Mouse (Mus musculus) midbrain, embryonic 16.5 days (tissue): ENCODE data around the gene Cdk5rap2. TPM values are rescaled to one million over a fixed set of nuclear protein-coding genes. Genes with fewer than 3 reads are reported as not detected.

Experiments
- ATAC-seq: fragments of 200-750 bp; cut with Nextera tagmentation; 2 replicates; pipeline ENCODE4 v1.8.0; 2017; ENCODE audit warnings: moderate TSS enrichment
- H3K27ac ChIP-seq: fragments of 300-500 bp; sonication (generic); 2 replicates; pipeline ENCODE4 v1.5.1; 2014; ENCODE audit warnings: mild to moderate bottlenecking, low read length, mixed read lengths
- H3K27me3 ChIP-seq: fragments of 300-500 bp; sonication (generic); 2 replicates; pipeline ENCODE4 v1.6.1; 2014; ENCODE audit warnings: low read depth, low read length, mixed read lengths; ENCODE audit not compliant: control insufficient read depth, insufficient read depth
- H3K36me3 ChIP-seq: fragments of 300-500 bp; sonication (generic); 2 replicates; pipeline ENCODE4 v1.6.1; 2014; ENCODE audit warnings: mild to moderate bottlenecking, low read length, moderate library complexity, mixed read lengths; ENCODE audit not compliant: control insufficient read depth, insufficient read depth
- H3K4me1 ChIP-seq: fragments of 300-500 bp; sonication (generic); 2 replicates; pipeline ENCODE4 v1.6.1; 2014; ENCODE audit warnings: mild to moderate bottlenecking, low read length, mixed read lengths; ENCODE audit not compliant: control insufficient read depth, insufficient read depth
- H3K4me2 ChIP-seq: fragments of 300-500 bp; sonication (generic); 2 replicates; pipeline ENCODE4 v1.6.1; 2014; ENCODE audit warnings: mild to moderate bottlenecking, low read length, mixed read lengths
- H3K4me3 ChIP-seq: fragments of 300-500 bp; sonication (generic); 2 replicates; pipeline ENCODE4 v1.5.1; 2014; ENCODE audit warnings: low read depth, mild to moderate bottlenecking, low read length, moderate library complexity, mixed read lengths
- H3K9ac ChIP-seq: fragments of 300-500 bp; sonication (generic); 2 replicates; pipeline ENCODE4 v1.6.1; 2014; ENCODE audit warnings: low read depth, low read length, mixed read lengths
- H3K9me3 ChIP-seq: fragments of 300-500 bp; sonication (generic); replicated peaks from 2 replicates; pipeline ENCODE4 v1.6.1; 2014; ENCODE audit warnings: mild to moderate bottlenecking, low read length, mixed read lengths; ENCODE audit not compliant: control insufficient read depth, poor library complexity, severe bottlenecking
- WGBS: fragments of 180-500 bp; shearing (Covaris S2); extraction: QIAGEN DNeasy Blood & Tissue Kit; methylation state at CpG from one replicate; pipeline ENCODE4 v1.1.7; 2014; 5-methylcytosine and 5-hydroxymethylcytosine counted together
- polyA plus RNA-seq: library from polyadenylated mRNA; unstranded; fragments of >200 nt; fragmentation: Nextera tagmentation; extraction: Ambion mirVana; gene quantifications from 2 replicates; pipeline ENCODE4 v1.2.1, GENCODE M21; 2015

Gene Cdk5rap2
- polyA plus RNA-seq, 1 experiment from 2014 or later, result 6.0 TPM

- WGBS, result 56% methylated on average over 7 of the region's 7 CpGs
- no peak overlapping the region for H3K27ac ChIP-seq
- no peaks in the 10 kb centered on the region for H3K9me3 ChIP-seq
- H3K4me1 ChIP-seq, result no peaks in the 10 kb centered on the region
- no peak overlapping the region for H3K4me3 ChIP-seq
- no peak overlapping the region for H3K4me2 ChIP-seq
- H3K9ac ChIP-seq, result no peak overlapping the region
- H3K36me3 ChIP-seq, result no peaks in the 10 kb centered on the region
- no peaks in the 10 kb centered on the region for H3K27me3 ChIP-seq
- ATAC-seq, result no peak
Observed at GRCm38 (mm10) chr4:70332576-70332975, 77.7 kb downstream of the Cdk5rap2 start.

DNA sequence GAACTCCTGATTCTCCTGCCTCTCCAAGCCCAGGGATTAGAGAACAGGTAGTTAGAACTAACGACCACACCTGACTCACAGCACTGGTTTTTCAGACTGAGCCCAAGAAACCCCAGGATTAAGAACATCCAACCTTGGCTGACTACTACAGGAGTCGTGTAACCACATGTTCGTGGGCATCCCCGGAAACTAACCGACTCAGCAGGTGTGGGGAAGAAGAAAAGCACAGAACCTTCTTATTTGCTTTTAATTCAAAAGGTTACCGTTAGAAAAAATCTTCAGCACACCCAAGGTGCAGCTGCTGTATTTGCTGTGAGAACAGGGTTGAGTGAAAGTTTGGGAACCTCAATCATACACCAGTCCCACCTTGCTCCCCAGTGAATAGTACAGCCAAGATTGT, 79.1 kb downstream of the Cdk5rap2 start:
- no peaks in the 10 kb centered on the region for H3K36me3 ChIP-seq
- H3K9ac ChIP-seq, result no peak overlapping the region
- no peak overlapping the region for H3K4me3 ChIP-seq
- no peak overlapping the region for H3K27ac ChIP-seq
- H3K27me3 ChIP-seq, result no peaks in the 10 kb centered on the region
- no peak for ATAC-seq
- no peaks in the 10 kb centered on the region for H3K4me1 ChIP-seq
- WGBS, result 91% methylated on average over 6 of the region's 6 CpGs
- H3K4me2 ChIP-seq, result no peak overlapping the region
- H3K9me3 ChIP-seq, result no peaks in the 10 kb centered on the region

DNA sequence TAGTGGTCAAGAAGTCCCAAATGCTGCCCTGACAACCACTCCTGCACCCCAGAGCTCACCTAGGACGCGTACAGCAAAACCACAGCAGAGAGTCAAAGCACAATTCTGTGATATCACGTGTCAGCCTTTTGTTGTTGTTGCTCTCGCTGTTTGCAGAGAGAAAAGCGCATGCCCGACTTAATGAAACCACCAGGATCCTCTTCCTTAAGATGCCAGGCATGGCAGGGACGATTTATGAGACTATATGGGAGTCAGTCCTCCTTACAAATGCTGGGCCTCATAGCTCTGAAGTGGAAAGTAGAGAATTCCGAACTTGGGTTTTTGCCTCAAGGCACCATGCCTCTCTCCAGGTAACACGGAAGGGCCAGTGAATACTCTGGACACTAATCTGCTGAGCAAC, 82.2 kb downstream of the Cdk5rap2 start:
- no peak overlapping the region for H3K4me2 ChIP-seq
- no peaks in the 10 kb centered on the region for H3K4me1 ChIP-seq
- no peak overlapping the region for H3K27ac ChIP-seq
- H3K9me3 ChIP-seq, result no peaks in the 10 kb centered on the region
- H3K36me3 ChIP-seq, result no peaks in the 10 kb centered on the region
- ATAC-seq, result no peak
- no peaks in the 10 kb centered on the region for H3K27me3 ChIP-seq
- no peak overlapping the region for H3K4me3 ChIP-seq
- H3K9ac ChIP-seq, result no peak overlapping the region
- 88% methylated on average over 9 of the region's 9 CpGs for WGBS

DNA sequence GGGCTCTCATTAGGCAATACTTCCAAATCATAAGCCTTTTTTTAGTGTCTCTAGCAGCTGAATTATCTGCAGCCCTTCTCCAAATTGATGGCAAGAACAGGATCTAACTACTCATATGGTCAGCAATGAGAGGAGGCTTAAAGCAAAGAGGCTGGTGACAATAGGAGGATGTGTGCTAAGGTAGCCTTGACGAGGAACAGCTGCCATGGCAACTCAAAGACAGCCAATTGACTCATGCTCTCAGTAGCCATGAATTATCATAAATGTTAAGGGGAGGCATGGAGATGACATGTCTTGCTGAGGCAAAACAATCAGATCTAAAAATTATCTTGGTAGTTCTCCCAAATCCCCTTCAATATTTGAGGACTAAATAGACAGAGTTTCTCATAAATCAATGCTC, 82.8 kb downstream of the Cdk5rap2 start:
- H3K9ac ChIP-seq, result no peak overlapping the region
- H3K4me1 ChIP-seq, result no peaks in the 10 kb centered on the region
- H3K36me3 ChIP-seq, result no peaks in the 10 kb centered on the region
- WGBS, result 38% methylated on average over 1 of the region's 1 CpGs
- no peak overlapping the region for H3K4me2 ChIP-seq
- H3K27ac ChIP-seq, result no peak overlapping the region
- H3K4me3 ChIP-seq, result no peak overlapping the region
- H3K9me3 ChIP-seq, result no peaks in the 10 kb centered on the region
- ATAC-seq, result no peak
- H3K27me3 ChIP-seq, result no peaks in the 10 kb centered on the region

DNA sequence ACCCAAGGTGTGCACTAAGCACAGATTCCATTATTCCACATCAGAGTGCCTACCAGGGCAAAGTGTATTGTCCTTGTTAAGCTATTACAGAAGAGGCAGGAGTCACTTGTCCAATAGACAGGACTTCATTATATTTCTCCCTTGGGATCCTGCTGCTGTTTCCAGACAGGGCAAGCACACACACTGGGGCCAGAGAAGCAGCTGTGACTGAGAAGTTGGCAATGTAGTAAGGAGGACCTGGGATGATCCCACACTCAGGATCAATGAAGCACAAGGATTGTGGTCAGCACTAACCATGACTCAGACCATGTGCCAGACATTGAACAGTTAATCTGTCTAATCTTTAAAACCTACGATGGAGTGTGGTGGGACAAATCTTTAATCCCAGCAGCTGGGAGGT, 88.7 kb downstream of the Cdk5rap2 start:
- Histone ChIP-seq H3K9me3 (no peaks in the 10 kb centered on the region), H3K4me3 (no peak overlapping the region), H3K9ac (no peak overlapping the region), H3K27ac (no peak overlapping the region), H3K4me2 (no peak overlapping the region), H3K4me1 (no peaks in the 10 kb centered on the region), H3K36me3 (no peaks in the 10 kb centered on the region), H3K27me3 (no peaks in the 10 kb centered on the region)
- 42% methylated on average over 1 of the region's 1 CpGs for WGBS
- no peak for ATAC-seq

DNA sequence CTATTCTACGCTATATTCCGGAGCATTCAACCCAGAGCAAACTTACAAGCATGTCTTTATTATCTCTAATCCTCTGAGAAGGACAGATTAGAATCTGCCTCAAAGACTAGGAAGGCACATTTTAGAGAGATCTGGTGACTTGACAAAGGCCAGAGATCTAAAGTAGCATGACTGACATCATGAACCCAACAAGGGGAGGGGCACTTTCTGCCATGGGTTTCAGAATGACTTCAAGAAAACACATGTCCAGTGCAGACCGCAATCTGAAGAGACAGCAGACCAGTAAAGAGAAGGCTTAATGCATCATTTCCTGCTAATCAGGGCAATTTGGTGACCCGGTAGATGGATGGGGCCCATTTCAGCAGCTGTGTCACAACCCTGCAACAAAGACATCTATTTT, 98.1 kb downstream of the Cdk5rap2 start:
- H3K4me1 ChIP-seq, result 0 out of 2 replicates have a peak, but pooled peaks cover 7% of the 10 kb centered on the region
- H3K27ac ChIP-seq, result no peak overlapping the region
- no peak for ATAC-seq
- H3K4me3 ChIP-seq, result no peak overlapping the region
- H3K9ac ChIP-seq, result no peak overlapping the region
- 84% methylated on average over 4 of the region's 4 CpGs for WGBS
- no peak overlapping the region for H3K4me2 ChIP-seq
- H3K9me3 ChIP-seq, result no peaks in the 10 kb centered on the region
- H3K36me3 ChIP-seq, result no peaks in the 10 kb centered on the region
- H3K27me3 ChIP-seq, result no peaks in the 10 kb centered on the region

DNA sequence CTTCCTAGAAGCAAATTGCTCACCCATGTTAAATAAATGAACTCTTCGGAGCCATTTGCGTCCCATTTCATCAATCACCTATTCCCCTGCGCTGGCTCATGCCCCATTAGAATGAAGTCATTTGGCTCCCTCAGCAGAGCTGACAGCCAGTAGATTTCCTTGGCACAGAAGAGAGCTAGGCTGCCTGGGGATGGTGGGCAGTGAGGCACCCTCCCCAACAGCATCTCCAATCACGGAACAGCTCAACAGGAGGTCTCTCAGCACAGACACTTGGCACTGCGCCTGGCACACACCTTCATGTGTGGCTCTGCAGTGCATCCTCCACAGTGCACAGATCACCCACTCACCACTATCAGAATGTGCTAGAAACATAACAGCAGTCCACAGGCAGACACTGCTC, 98.7 kb downstream of the Cdk5rap2 start:
- Histone ChIP-seq H3K27me3 (no peaks in the 10 kb centered on the region), H3K9ac (no peak overlapping the region), H3K4me2 (no peak overlapping the region), H3K4me1 (0 out of 2 replicates have a peak, but pooled peaks cover 7% of the 10 kb centered on the region), H3K4me3 (no peak overlapping the region), H3K27ac (no peak overlapping the region), H3K36me3 (no peaks in the 10 kb centered on the region), H3K9me3 (no peaks in the 10 kb centered on the region)
- ATAC-seq, result peak; percentile 69
- WGBS, result 68% methylated on average over 5 of the region's 5 CpGs

GRCm38 (mm10) chr4:70307230-70307629, 103.0 kb downstream of the Cdk5rap2 start:
- ATAC-seq, result 0 out of 2 replicates have a peak, but pooled peaks have one; percentile 21

DNA sequence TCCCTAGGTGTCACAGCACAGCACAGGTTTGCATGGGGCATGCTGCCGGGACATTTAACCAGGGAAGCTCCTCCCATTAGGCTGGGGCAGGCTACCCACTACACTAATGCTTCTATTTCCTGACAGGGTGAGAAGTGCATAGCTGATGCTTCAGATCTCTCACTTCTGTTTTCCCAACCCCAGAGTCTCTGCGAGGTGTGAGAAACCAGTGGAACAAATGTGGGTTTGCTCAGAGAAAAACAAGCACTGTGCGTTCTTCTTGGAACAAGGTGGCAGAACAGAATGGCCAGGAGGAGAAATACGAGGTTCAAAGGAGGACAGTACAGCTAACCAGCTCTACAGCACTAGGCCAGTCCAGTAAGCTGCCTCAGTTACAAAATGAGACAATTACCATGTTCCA, 106.4 kb downstream of the Cdk5rap2 start:
- 93% methylated on average over 4 of the region's 4 CpGs for WGBS
- Histone ChIP-seq H3K36me3 (peaks cover under 1% of the 10 kb centered on the region; the same call in 1 of the 2 replicates), H3K27me3 (no peaks in the 10 kb centered on the region), H3K27ac (no peak overlapping the region), H3K4me1 (no peaks in the 10 kb centered on the region), H3K9ac (no peak overlapping the region), H3K4me3 (no peak overlapping the region), H3K9me3 (no peaks in the 10 kb centered on the region), H3K4me2 (no peak overlapping the region)
- ATAC-seq, result no peak

More at GRCm38 (mm10) chr4:70307230-70307629, 103.0 kb downstream of the Cdk5rap2 start:
- Histone ChIP-seq H3K4me2 (no peak overlapping the region), H3K4me3 (no peak overlapping the region), H3K9me3 (no peaks in the 10 kb centered on the region), H3K4me1 (0 out of 2 replicates have a peak, but pooled peaks cover 7% of the 10 kb centered on the region), H3K27me3 (no peaks in the 10 kb centered on the region), H3K27ac (no peak overlapping the region), H3K9ac (no peak overlapping the region), H3K36me3 (no peaks in the 10 kb centered on the region)
- 78% methylated on average over 4 of the region's 4 CpGs for WGBS
